In the genomic region with DNA sequence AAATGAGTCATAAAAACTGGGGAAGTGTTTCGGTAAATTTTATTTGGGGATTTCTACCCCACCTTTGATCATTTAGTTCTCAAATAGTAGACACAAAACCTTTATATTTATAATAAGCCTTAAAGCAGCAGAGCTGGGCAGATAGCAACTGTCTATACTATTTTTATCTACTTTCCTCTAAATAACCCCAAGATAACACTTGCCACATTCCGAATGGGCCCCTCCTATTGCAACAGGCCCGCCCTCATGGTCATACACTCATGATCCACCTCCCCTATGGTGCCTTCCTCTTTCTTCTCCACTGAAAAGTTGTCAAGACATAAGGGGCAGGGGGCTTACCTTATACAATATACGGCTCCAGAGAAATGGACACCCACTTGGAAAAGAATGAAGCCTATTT, we compare ENCODE assay signal across 25 mouse cellular contexts.
A peak's percentile ranks its signal among the peaks of the same experiment; 100 is the strongest.
DNase-seq lines count a peak whose midpoint lies in the region; ATAC-seq and TF ChIP-seq lines count a peak whose summit lies in the region.
"Had no signal": no experiment of that assay in that cellular context is flagged by ENCODE, and none has a peak within 500 bp of the region (broad histone marks: within the 10 kb centered on the region; RNA-seq: fewer than 3 reads in every experiment).

No protein-coding gene starts in this region.

- TF ChIP-seq RAD21 in MEL (IDR thresholded peaks at IDR 0.05; ENCODE audit: low read depth, low read length), result no peak

- H3K79me2 ChIP-seq in MEL (ENCODE audit: control insufficient read depth, insufficient read depth, low read length, poor library complexity), result no peaks in the 10 kb centered on the region

- no peak overlapping the region for H3K4me2 ChIP-seq in liver, embryonic 13.5 days
- H3K4me2 ChIP-seq in kidney, embryonic 14.5 days (replicated peaks; ENCODE audit: low read depth, low read length), result no peak overlapping the region
- H3K4me2 ChIP-seq in forebrain, postnatal 0 days (ENCODE audit: low read depth), result no peak overlapping the region
- no peak overlapping the region for H3K4me2 ChIP-seq in stomach, postnatal 0 days (replicated peaks; ENCODE audit: low read depth)
- H3K4me2 ChIP-seq: embryonic facial prominence, embryonic 12.5 days; forebrain, embryonic 15.5 days; heart, embryonic 15.5 days; neural tube, embryonic 15.5 days; stomach, embryonic 15.5 days had no signal

- peak overlapping the region; percentile 37 for H3K27ac ChIP-seq in MEL (ENCODE audit: control insufficient read depth, low read depth, low read length)
- H3K27ac ChIP-seq in liver, embryonic 13.5 days, result no peak overlapping the region
- no peak overlapping the region for H3K27ac ChIP-seq in kidney, embryonic 14.5 days (ENCODE audit: low read depth, low read length)
- H3K27ac ChIP-seq in forebrain, postnatal 0 days (ENCODE audit: low read depth, low read length), result no peak overlapping the region
- no peak overlapping the region for H3K27ac ChIP-seq in stomach, postnatal 0 days (replicated peaks)
- H3K27ac ChIP-seq: embryonic facial prominence, embryonic 12.5 days; forebrain, embryonic 15.5 days; gastrocnemius, adult 2 months; heart, embryonic 15.5 days; neural tube, embryonic 15.5 days; stomach, embryonic 15.5 days had no signal

- no peaks in the 10 kb centered on the region for H3K9me3 ChIP-seq in MEL (replicated peaks; ENCODE audit: insufficient read depth, low read length)
- H3K9me3 ChIP-seq in liver, embryonic 13.5 days (replicated peaks), result no peaks in the 10 kb centered on the region
- H3K9me3 ChIP-seq in kidney, embryonic 14.5 days (ENCODE audit: control insufficient read depth, low read length), result no peaks in the 10 kb centered on the region
- no peaks in the 10 kb centered on the region for H3K9me3 ChIP-seq in forebrain, postnatal 0 days (ENCODE audit: low read length)
- no peaks in the 10 kb centered on the region for H3K9me3 ChIP-seq in stomach, postnatal 0 days (ENCODE audit: control insufficient read depth, low read length)
- H3K9me3 ChIP-seq: embryonic facial prominence, embryonic 12.5 days; forebrain, embryonic 15.5 days; heart, embryonic 15.5 days; neural tube, embryonic 15.5 days; stomach, embryonic 15.5 days had no signal

- no peak for TF ChIP-seq POLR2A in MEL (IDR thresholded peaks at IDR 0.05; ENCODE audit: control insufficient read depth in 1 of 2, insufficient read depth in 1 of 2, low read depth in 1 of 2, low read length in 2 of 2, poor library complexity in 1 of 2)

- DNase-seq in MEL (ENCODE audit: low read depth, low spot score), result peak; percentile 75
- peak; percentile 12 for DNase-seq in c-Kit-positive CD71-positive TER-119-positive erythroid progenitor cells, embryonic 14.5 days (ENCODE audit: low spot score)
- peak; percentile 21 for DNase-seq in liver, embryonic 13.5 days
- no peak for DNase-seq in layer of hippocampus, adult 11-12 months (ENCODE audit: low spot score)
- DNase-seq in forebrain, postnatal 0 days, result no peak
- no peak for DNase-seq in stomach, postnatal 0 days (ENCODE audit: low spot score)
- DNase-seq: adrenal gland, postnatal 36 days; cerebellum, adult 8-10 months; cerebellum, postnatal 36 days; embryo, embryonic 11 days; gastrocnemius, adult 2 months; kidney, adult 18-20 months; kidney, postnatal 36 days; lung, postnatal 36 days; midbrain, embryonic 14.5 days; right cerebral cortex, postnatal 25 days; thymus, postnatal 14 days had no signal

- WGBS in liver, embryonic 13.5 days (ENCODE audit: insufficient replicate concordance), result 36% methylated on average over 4 of the region's 4 CpGs
- WGBS in kidney, embryonic 14.5 days, result 92% methylated on average over 4 of the region's 4 CpGs
- 78% methylated on average over 4 of the region's 4 CpGs for WGBS in forebrain, postnatal 0 days
- WGBS in stomach, postnatal 0 days, result 88% methylated on average over 4 of the region's 4 CpGs

- peak; percentile 86 for ATAC-seq in liver, embryonic 13.5 days (ENCODE audit: low read depth)
- ATAC-seq in megakaryocyte progenitor cell, adult 5-6 weeks (replicated peaks; ENCODE audit: poor library complexity), result peak; percentile 85
- ATAC-seq in kidney, embryonic 14.5 days (ENCODE audit: low FRiP score, low TSS enrichment), result no peak
- no peak for ATAC-seq in forebrain, postnatal 0 days
- ATAC-seq in stomach, postnatal 0 days (ENCODE audit: low FRiP score, low TSS enrichment), result no peak
- ATAC-seq: forebrain, embryonic 15.5 days had no signal

- no peak overlapping the region; the same call in 1 of the 2 replicates for H3K9ac ChIP-seq in MEL (ENCODE audit: control insufficient read depth, low read depth, low read length, poor library complexity, severe bottlenecking)
- H3K9ac ChIP-seq in liver, embryonic 13.5 days, result no peak overlapping the region
- H3K9ac ChIP-seq in kidney, embryonic 14.5 days (ENCODE audit: low read depth, low read length), result no peak overlapping the region
- H3K9ac ChIP-seq in forebrain, postnatal 0 days, result no peak overlapping the region
- no peak overlapping the region for H3K9ac ChIP-seq in stomach, postnatal 0 days (ENCODE audit: low read length)
- H3K9ac ChIP-seq: embryonic facial prominence, embryonic 12.5 days; forebrain, embryonic 15.5 days; heart, embryonic 15.5 days; neural tube, embryonic 15.5 days; stomach, embryonic 15.5 days had no signal

- H3K4me1 ChIP-seq in MEL (ENCODE audit: control insufficient read depth in 1 of 2, insufficient read depth in 2 of 2, low read length in 2 of 2), result peaks cover 19 to 26% of the 10 kb centered on the region in 2 experiments
- peaks cover 41% of the 10 kb centered on the region for H3K4me1 ChIP-seq in liver, embryonic 13.5 days (replicated peaks)
- H3K4me1 ChIP-seq in kidney, embryonic 14.5 days (ENCODE audit: control insufficient read depth, insufficient read depth, low read length), result no peaks in the 10 kb centered on the region
- H3K4me1 ChIP-seq in forebrain, postnatal 0 days (ENCODE audit: insufficient read depth), result no peaks in the 10 kb centered on the region
- no peaks in the 10 kb centered on the region for H3K4me1 ChIP-seq in stomach, postnatal 0 days (replicated peaks; ENCODE audit: control insufficient read depth, insufficient read depth)
- H3K4me1 ChIP-seq: embryonic facial prominence, embryonic 12.5 days; forebrain, embryonic 15.5 days; neural tube, embryonic 15.5 days; stomach, embryonic 15.5 days had no signal

- peaks cover 0 to 41% of the 10 kb centered on the region in 2 experiments; a peak in 2 of 4 replicates for H3K36me3 ChIP-seq in MEL (ENCODE audit: control insufficient read depth in 1 of 2, insufficient read depth in 2 of 2, low read length in 2 of 2)
- H3K36me3 ChIP-seq in liver, embryonic 13.5 days, result no peaks in the 10 kb centered on the region
- no peaks in the 10 kb centered on the region for H3K36me3 ChIP-seq in kidney, embryonic 14.5 days (ENCODE audit: control insufficient read depth, insufficient read depth, low read length)
- no peaks in the 10 kb centered on the region for H3K36me3 ChIP-seq in forebrain, postnatal 0 days (ENCODE audit: insufficient read depth)
- H3K36me3 ChIP-seq in stomach, postnatal 0 days (ENCODE audit: control insufficient read depth, insufficient read depth, low read length), result no peaks in the 10 kb centered on the region
- H3K36me3 ChIP-seq: embryonic facial prominence, embryonic 12.5 days; forebrain, embryonic 15.5 days; heart, embryonic 15.5 days; neural tube, embryonic 15.5 days; stomach, embryonic 15.5 days had no signal

- TF ChIP-seq CTCF in MEL (IDR thresholded peaks at IDR 0.05 in 2 of 3, conservative IDR thresholded peaks at IDR 0.05 in 1 of 3; ENCODE audit: control insufficient read depth in 1 of 3, insufficient read depth in 1 of 3, low read depth in 2 of 3, low read length in 3 of 3, poor library complexity in 1 of 3, severe bottlenecking in 1 of 3), result no peak
- TF ChIP-seq CTCF in forebrain, postnatal 0 days (IDR thresholded peaks at IDR 0.05; ENCODE audit: low read depth), result no peak
- TF ChIP-seq CTCF in stomach, postnatal 0 days (IDR thresholded peaks at IDR 0.05; ENCODE audit: low read depth), result no peak

- H3K27me3 ChIP-seq in MEL (ENCODE audit: control insufficient read depth in 1 of 2, insufficient read depth in 2 of 2, low read length in 2 of 2), result no peaks in the 10 kb centered on the region
- no peaks in the 10 kb centered on the region for H3K27me3 ChIP-seq in liver, embryonic 13.5 days
- no peaks in the 10 kb centered on the region for H3K27me3 ChIP-seq in kidney, embryonic 14.5 days (ENCODE audit: control insufficient read depth, insufficient read depth, low read length)
- H3K27me3 ChIP-seq in forebrain, postnatal 0 days (ENCODE audit: insufficient read depth, low read length), result no peaks in the 10 kb centered on the region
- no peaks in the 10 kb centered on the region for H3K27me3 ChIP-seq in stomach, postnatal 0 days (ENCODE audit: control insufficient read depth, insufficient read depth, low read length)
- H3K27me3 ChIP-seq: CH12.LX; embryonic facial prominence, embryonic 12.5 days; forebrain, embryonic 15.5 days; heart, embryonic 15.5 days; neural tube, embryonic 15.5 days; stomach, embryonic 15.5 days had no signal

- TF ChIP-seq EP300 in MEL (IDR thresholded peaks at IDR 0.05; ENCODE audit: low read depth in 1 of 2, low read length in 2 of 2), result peak; percentile 78 to 79
- no peak for TF ChIP-seq EP300 in stomach, postnatal 0 days (optimal IDR thresholded peaks at IDR 0.05)

- H3K4me3 ChIP-seq in MEL (ENCODE audit: control insufficient read depth in 1 of 2, insufficient read depth in 1 of 2, low read depth in 2 of 2, low read length in 2 of 2), result peak overlapping the region in 1 of 2 experiments; percentile 48; a peak in 2 of 4 replicates
- no peak overlapping the region for H3K4me3 ChIP-seq in liver, embryonic 13.5 days (replicated peaks)
- H3K4me3 ChIP-seq in kidney, embryonic 14.5 days (ENCODE audit: low read length), result no peak overlapping the region
- H3K4me3 ChIP-seq in forebrain, postnatal 0 days (ENCODE audit: low read depth, low read length), result no peak overlapping the region
- no peak overlapping the region for H3K4me3 ChIP-seq in stomach, postnatal 0 days (ENCODE audit: low read depth, low read length)
- H3K4me3 ChIP-seq: embryonic facial prominence, embryonic 12.5 days; forebrain, embryonic 15.5 days; gastrocnemius, adult 2 months; heart, embryonic 15.5 days; neural tube, embryonic 15.5 days; stomach, embryonic 15.5 days had no signal

TF ChIP-seq in MEL, 35 proteins besides CTCF, POLR2A, EP300 and RAD21 (continues in another document):
- TF ChIP-seq MAX (IDR thresholded peaks at IDR 0.05; ENCODE audit: low read length) (no peak), JUND (IDR thresholded peaks at IDR 0.05; ENCODE audit: low read depth, low read length) (no peak), TCF12 (IDR thresholded peaks at IDR 0.05; ENCODE audit: low read depth, low read length) (peak; percentile 50; the same call in 1 of the 2 replicates), MXI1 (IDR thresholded peaks at IDR 0.05; ENCODE audit: low read depth, low read length) (peak; percentile 60; the same call in 1 of the 2 replicates), CHD2 (IDR thresholded peaks at IDR 0.05; ENCODE audit: low read length) (no peak), MAZ (IDR thresholded peaks at IDR 0.05; ENCODE audit: low read depth, low read length) (peak; percentile 67), ETS1 (IDR thresholded peaks at IDR 0.05; ENCODE audit: low read depth, low read length) (peak; percentile 75), SIN3A (IDR thresholded peaks at IDR 0.05; ENCODE audit: low read length) (peak; percentile 37; the same call in 1 of the 2 replicates)

Comparison
In these comparisons a context has a peak if more than half of its experiments do, and no peak if none do; other contexts are left out.
1. DNase-seq: peak in MEL (single experiment), c-Kit-positive CD71-positive TER-119-positive erythroid progenitor cells, embryonic 14.5 days (single experiment) and liver, embryonic 13.5 days (single experiment); none in layer of hippocampus, adult 11-12 months (single experiment), forebrain, postnatal 0 days (single experiment) and stomach, postnatal 0 days (single experiment).
2. ATAC-seq: peak in liver, embryonic 13.5 days (single experiment) and megakaryocyte progenitor cell, adult 5-6 weeks (single experiment); none in kidney, embryonic 14.5 days (single experiment), forebrain, postnatal 0 days (single experiment) and stomach, postnatal 0 days (single experiment).